Mouse (Mus musculus) brain, embryonic 14.5 days (tissue): ENCODE data around the gene Lcp1.

Experiments
- CTCF ChIP-seq: fragments of 200-500 bp; IDR thresholded peaks from 2 replicates; pipeline ENCODE4 v1.5.1; 2012; ENCODE audit warnings: inconsistent platforms, mild to moderate bottlenecking, moderate library complexity, borderline replicate concordance; ENCODE audit not compliant: insufficient read depth, insufficient read length; ENCODE audit errors: extremely low read depth
- POLR2A ChIP-seq: fragments of 200-500 bp; IDR thresholded peaks from 2 replicates; pipeline ENCODE4 v1.6.1; 2012; ENCODE audit warnings: mild to moderate bottlenecking, inconsistent platforms, borderline replicate concordance; ENCODE audit not compliant: poor library complexity, insufficient read depth, insufficient read length, severe bottlenecking; ENCODE audit errors: extremely low read depth

- TF ChIP-seq CTCF (no peak), POLR2A (no peak)
Observed at GRCm38 (mm10) chr14:75206307-75206706, 75.4 kb downstream of the Lcp1 start.
